Mouse (Mus musculus) adrenal gland, adult 2 months (tissue): ENCODE results near the gene Tcerg1l. TPM values are rescaled to one million over a fixed set of nuclear protein-coding genes. Genes with fewer than 3 reads are reported as not detected.

Source experiments
- DNase-seq: peaks from one replicate; pipeline ENCODE4 v3.0.0; 2021
- polyA plus RNA-seq: library from polyadenylated mRNA; depleted of rRNA; stranded (reverse); fragments of >200 nt; gene quantifications from 2 replicates; pipeline ENCODE4 v1.2.3, GENCODE M21; 2012
- total RNA-seq, 2 experiments: library from RNA; stranded (reverse); gene quantifications; 2 replicates each; pipeline ENCODE4 v1.2.3; 2021

Gene Tcerg1l
- total and polyA plus RNA-seq, 3 experiments: 0.06 to 0.10 TPM; not detected in 1

- no peak for DNase-seq
These were observed 179.9 kb downstream of the Tcerg1l start for GRCm38 (mm10) chr7:138217556-138218098.

GRCm38 (mm10) chr7:138215177-138215830 lies 182.2 kb downstream of the Tcerg1l start:
- no peak for DNase-seq

GRCm38 (mm10) chr7:138214710-138215109 lies 182.8 kb downstream of the Tcerg1l start:
- no peak for DNase-seq

- no peak for DNase-seq
These were observed 187.8 kb downstream of the Tcerg1l start for GRCm38 (mm10) chr7:138209769-138210168.

- DNase-seq: no peak
These were observed 192.4 kb downstream of the Tcerg1l start for GRCm38 (mm10) chr7:138205124-138205523.

- no peak for DNase-seq
These were observed 195.2 kb downstream of the Tcerg1l start for GRCm38 (mm10) chr7:138202162-138202832.

- DNase-seq: no peak
These were observed 198.0 kb downstream of the Tcerg1l start for GRCm38 (mm10) chr7:138199333-138200058.

- DNase-seq: no peak
These were observed 201.4 kb downstream of the Tcerg1l start for GRCm38 (mm10) chr7:138196139-138196538.

GRCm38 (mm10) chr7:138184197-138184596 lies 213.3 kb downstream of the Tcerg1l start:
- no peak for DNase-seq

GRCm38 (mm10) chr7:138182216-138182615 lies 215.3 kb downstream of the Tcerg1l start:
- no peak for DNase-seq

- DNase-seq: no peak
These were observed 218.9 kb downstream of the Tcerg1l start for GRCm38 (mm10) chr7:138178617-138179016.

- DNase-seq: peak; percentile 43
These were observed 221.5 kb downstream of the Tcerg1l start for GRCm38 (mm10) chr7:138176026-138176425.

GRCm38 (mm10) chr7:138170389-138170788 lies 227.1 kb downstream of the Tcerg1l start:
- DNase-seq: no peak
